Mouse (Mus musculus) hindbrain, embryonic 16.5 days (tissue): ENCODE results near the gene Golgb1. TPM values are rescaled to one million over a fixed set of nuclear protein-coding genes. Genes with fewer than 3 reads are reported as not detected.
"Not testable (repeated sequence)": the region's sequence is repeated elsewhere in the genome, so short reads cannot be mapped to it uniquely, and the experiment has no call there.

Experiments
- ATAC-seq: fragments of 200-750 bp; cut with Nextera tagmentation; 2 replicates; pipeline ENCODE4 v1.8.0; 2017; ENCODE audit warnings: moderate TSS enrichment, moderate library complexity
- H3K27ac ChIP-seq: fragments of 300-500 bp; sonication (generic); 2 replicates; pipeline ENCODE4 v1.5.1; 2014; ENCODE audit warnings: low read depth, mild to moderate bottlenecking, control low read depth, low read length, moderate library complexity
- H3K27me3 ChIP-seq: fragments of 300-500 bp; sonication (generic); replicated peaks from 2 replicates; pipeline ENCODE4 v1.6.1; 2014; ENCODE audit warnings: low read length; ENCODE audit not compliant: control insufficient read depth, insufficient read depth
- H3K36me3 ChIP-seq: fragments of 300-500 bp; sonication (generic); 2 replicates; pipeline ENCODE4 v1.6.1; 2014; ENCODE audit warnings: mild to moderate bottlenecking, low read length, moderate library complexity, mixed read lengths; ENCODE audit not compliant: control insufficient read depth, insufficient read depth
- H3K4me1 ChIP-seq: fragments of 300-500 bp; sonication (generic); 2 replicates; pipeline ENCODE4 v1.6.1; 2014; ENCODE audit warnings: low read depth, low read length; ENCODE audit not compliant: control insufficient read depth, insufficient read depth
- H3K4me2 ChIP-seq: fragments of 300-500 bp; sonication (generic); 2 replicates; pipeline ENCODE4 v1.6.1; 2014; ENCODE audit warnings: mild to moderate bottlenecking, low read length, control low read depth, moderate library complexity
- H3K4me3 ChIP-seq: fragments of 300-500 bp; sonication (generic); 2 replicates; pipeline ENCODE4 v1.5.1; 2014; ENCODE audit warnings: mild to moderate bottlenecking, low read length, control low read depth, moderate library complexity
- H3K9ac ChIP-seq: fragments of 300-500 bp; sonication (generic); 2 replicates; pipeline ENCODE4 v1.6.1; 2014; ENCODE audit warnings: low read depth, mild to moderate bottlenecking, control low read depth, low read length, moderate library complexity
- H3K9me3 ChIP-seq: fragments of 300-500 bp; sonication (generic); 2 replicates; pipeline ENCODE4 v1.6.1; 2014; ENCODE audit warnings: mild to moderate bottlenecking, low read length, moderate library complexity; ENCODE audit not compliant: control insufficient read depth
- WGBS: fragments of 180-500 bp; shearing (Covaris S2); extraction: QIAGEN DNeasy Blood & Tissue Kit; methylation state at CpG from one replicate; pipeline ENCODE4 v1.1.7; 2014; 5-methylcytosine and 5-hydroxymethylcytosine counted together
- polyA plus RNA-seq: library from polyadenylated mRNA; unstranded; fragments of >200 nt; fragmentation: Nextera tagmentation; extraction: Ambion mirVana; gene quantifications from 2 replicates; pipeline ENCODE4 v1.2.1, GENCODE M21; 2015

Gene Golgb1
- polyA plus RNA-seq: 72.5 and 74.4 TPM in 2 replicates

DNA sequence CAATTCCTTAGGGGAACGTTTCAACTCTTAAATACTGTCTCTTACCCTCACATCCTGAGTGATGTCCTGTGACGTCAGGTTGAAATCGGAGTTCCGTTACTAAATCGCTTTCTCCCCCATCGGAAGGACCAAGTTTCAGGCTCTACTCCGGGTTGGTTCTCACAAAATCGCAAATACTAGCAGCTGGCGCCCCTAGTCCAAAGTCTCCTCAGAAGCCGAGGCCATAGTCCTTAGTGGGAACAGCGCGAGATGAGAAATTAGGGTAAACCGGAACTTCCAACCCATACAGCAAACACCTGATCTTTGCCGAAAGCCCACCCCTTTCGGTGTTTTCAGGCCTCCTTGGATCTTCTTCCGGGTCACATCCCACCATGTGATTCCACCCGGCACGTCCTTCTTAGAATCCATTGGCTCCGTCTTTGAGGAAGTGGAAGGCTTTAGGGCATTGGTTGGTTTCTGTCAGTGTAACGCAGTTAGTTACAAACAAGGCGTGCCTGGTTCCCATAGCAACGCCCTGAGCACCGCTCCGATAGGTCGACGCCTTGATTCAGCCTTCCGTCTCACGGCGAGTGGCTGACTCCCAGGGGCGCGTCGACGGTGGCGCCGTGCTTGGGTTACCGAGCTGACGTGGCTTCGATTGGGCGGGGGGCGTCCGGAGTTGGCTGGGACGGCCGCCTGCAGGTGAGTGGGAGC, at the start of gene Golgb1, which contains the start of gene Eaf2:
TSS of gene Golgb1 (plus strand) at position 558 of the 693 bp plus-strand sequence.
TSS of gene Eaf2 (minus strand) at position 421 of the 693 bp plus-strand sequence.
- peak within 1 kb of the TSS; percentile 82 for H3K27ac ChIP-seq
- H3K4me3 ChIP-seq: peak within 1 kb of the TSS; percentile 93
- H3K9ac ChIP-seq: peak within 1 kb of the TSS; percentile 86
- peak; percentile 100 for ATAC-seq
- peaks cover 10% of the 10 kb centered on the region for H3K36me3 ChIP-seq
- H3K4me2 ChIP-seq: peak within 1 kb of the TSS; percentile 87
- under 1% methylated on average over 43 of the region's 43 CpGs for WGBS
- no peaks in the 10 kb centered on the region for H3K9me3 ChIP-seq
- H3K27me3 ChIP-seq: no peaks in the 10 kb centered on the region
- peaks cover 17% of the 10 kb centered on the region for H3K4me1 ChIP-seq

DNA sequence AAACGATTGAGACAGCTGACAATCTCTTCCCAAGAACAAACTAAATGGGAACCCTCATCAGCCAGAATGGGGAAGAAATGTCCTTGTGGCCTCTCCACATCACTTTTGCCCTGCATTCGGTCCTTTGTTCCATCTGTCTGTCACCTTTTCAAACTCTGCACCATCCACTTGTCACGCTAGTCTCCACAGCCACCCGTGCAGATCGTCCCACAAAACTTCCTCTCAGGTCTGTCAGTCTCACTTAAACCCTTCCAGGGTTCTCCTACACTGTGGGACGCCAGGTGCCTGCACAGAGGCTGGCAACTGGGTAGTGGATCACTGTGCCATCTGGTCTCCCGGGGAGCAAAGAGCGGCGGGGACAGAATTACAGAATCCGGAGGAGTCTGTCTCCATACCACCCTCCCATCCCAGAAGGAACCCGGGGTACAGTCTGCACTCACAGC, 47.3 kb upstream of the Golgb1 start:
- peak overlapping the region; percentile 91 for H3K4me3 ChIP-seq
- 0 out of 2 replicates have a peak overlapping the region, but pooled peaks have one; percentile 36 for H3K9ac ChIP-seq
- no peaks in the 10 kb centered on the region; the same call in 1 of the 2 replicates for H3K27me3 ChIP-seq
- no peaks in the 10 kb centered on the region for H3K9me3 ChIP-seq
- WGBS: 3% methylated on average over 11 of the region's 11 CpGs
- ATAC-seq: no peak
- H3K36me3 ChIP-seq: no peaks in the 10 kb centered on the region
- no peak overlapping the region for H3K27ac ChIP-seq
- H3K4me2 ChIP-seq: peak overlapping the region; percentile 81
- peaks cover 6% of the 10 kb centered on the region for H3K4me1 ChIP-seq

DNA sequence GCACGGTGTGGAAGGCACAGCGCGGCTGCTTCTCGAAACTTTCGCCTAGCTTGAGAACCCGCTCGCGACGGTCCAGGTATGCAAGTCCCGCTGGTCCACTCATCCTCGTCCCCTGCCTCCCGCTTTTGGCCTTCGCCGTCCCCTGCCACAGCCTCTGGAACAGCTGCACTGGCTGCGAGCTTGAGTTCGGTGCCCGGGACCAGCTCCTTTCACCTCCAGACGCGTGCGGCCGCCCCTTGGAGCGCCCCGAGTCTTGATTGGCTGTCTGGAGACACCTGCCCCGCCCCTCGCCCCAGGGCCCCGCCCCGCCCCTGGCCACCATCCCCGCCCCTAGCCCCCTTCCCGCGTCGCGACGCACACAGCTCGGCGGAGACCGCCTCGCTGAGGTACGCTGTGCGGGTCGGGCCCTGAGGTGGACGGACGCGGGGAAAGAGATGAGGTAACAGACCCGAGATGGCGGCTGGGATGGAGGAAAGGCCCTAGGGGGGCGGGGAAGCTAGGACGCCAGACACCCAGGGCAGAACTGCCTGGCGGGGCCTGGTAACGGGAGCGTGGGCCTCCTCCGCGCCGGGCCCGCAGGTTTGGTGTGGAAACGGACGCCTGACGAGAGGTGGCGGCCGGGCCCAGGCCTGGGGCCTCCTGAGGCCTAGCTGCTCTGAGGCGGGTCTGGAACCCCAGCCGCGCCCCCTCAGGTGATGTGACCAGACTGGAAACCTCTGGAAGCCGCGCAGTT, 46.7 kb upstream of the Golgb1 start, which contains the start of gene Iqcb1:
TSS of gene Iqcb1 (plus strand) at position 332 of the 733 bp plus-strand sequence.
- no peaks in the 10 kb centered on the region; the same call in 1 of the 2 replicates for H3K27me3 ChIP-seq
- H3K36me3 ChIP-seq: no peaks in the 10 kb centered on the region
- peak within 1 kb of the TSS; percentile 91 for H3K4me3 ChIP-seq
- peak within 1 kb of the TSS; percentile 97 for H3K9ac ChIP-seq
- 1% methylated on average over 58 of the region's 64 CpGs for WGBS
- H3K9me3 ChIP-seq: no peaks in the 10 kb centered on the region
- peak within 1 kb of the TSS; percentile 81 for H3K4me2 ChIP-seq
- H3K4me1 ChIP-seq: peaks cover 6% of the 10 kb centered on the region
- ATAC-seq: peak; percentile 99
- peak within 1 kb of the TSS; percentile 77 for H3K27ac ChIP-seq

DNA sequence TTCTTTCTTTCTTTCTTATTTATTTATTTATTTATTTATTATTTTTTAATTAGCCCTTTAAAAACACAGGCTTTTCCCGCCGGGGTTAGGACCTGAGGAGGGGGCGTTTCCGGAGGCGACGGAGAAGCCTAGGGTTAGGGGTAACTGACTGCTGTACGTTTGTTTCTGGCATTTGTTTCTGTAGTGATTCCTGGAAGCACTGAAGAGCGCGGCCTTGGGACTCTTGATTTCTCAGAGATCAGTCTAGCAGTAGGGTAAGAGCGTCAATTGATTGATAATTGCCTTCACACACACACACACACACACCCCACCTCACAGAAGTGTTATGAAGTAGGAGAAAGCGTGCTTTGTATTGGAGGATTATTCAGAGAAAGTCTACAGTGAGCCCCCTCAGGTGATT, 46.1 kb upstream of the Golgb1 start:
- H3K4me2 ChIP-seq: peak overlapping the region; percentile 81

DNA sequence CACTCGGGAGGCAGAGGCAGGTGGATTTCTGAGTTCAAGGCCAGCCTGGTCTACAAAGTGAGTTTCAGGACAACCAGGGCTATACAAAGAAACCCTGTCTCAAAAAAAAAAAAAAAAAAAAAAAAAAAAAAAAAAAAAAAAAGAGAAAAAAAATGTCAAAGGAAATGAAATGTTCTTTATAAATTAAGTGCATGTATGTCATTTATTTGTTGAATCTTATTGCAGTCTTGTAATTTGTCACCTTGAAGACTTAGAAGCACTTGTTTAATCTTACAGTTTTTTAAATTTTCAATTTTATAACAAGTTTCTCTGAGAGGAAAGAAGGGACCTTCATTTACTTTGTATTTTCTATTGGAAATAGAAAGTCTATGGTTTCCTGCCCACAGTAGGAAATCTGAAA, 28.0 kb upstream of the Golgb1 start:
- H3K4me1 ChIP-seq, H3K4me3 ChIP-seq, H3K36me3 ChIP-seq, ATAC-seq, H3K27ac ChIP-seq, H3K9me3 ChIP-seq, H3K27me3 ChIP-seq, H3K4me2 ChIP-seq, H3K9ac ChIP-seq: not testable (repeated sequence)
- 95% methylated on average over 1 of the region's 1 CpGs for WGBS

More for the DNA sequence above, 46.1 kb upstream of the Golgb1 start:
- ATAC-seq: peak; percentile 23; the same call in 1 of the 2 replicates
- Histone ChIP-seq H3K9ac (peak overlapping the region; percentile 97), H3K27me3 (no peaks in the 10 kb centered on the region; the same call in 1 of the 2 replicates), H3K36me3 (no peaks in the 10 kb centered on the region), H3K4me1 (peaks cover 6% of the 10 kb centered on the region), H3K27ac (no peak overlapping the region), H3K4me3 (peak overlapping the region; percentile 91), H3K9me3 (no peaks in the 10 kb centered on the region)
- 3% methylated on average over 11 of the region's 11 CpGs for WGBS

DNA sequence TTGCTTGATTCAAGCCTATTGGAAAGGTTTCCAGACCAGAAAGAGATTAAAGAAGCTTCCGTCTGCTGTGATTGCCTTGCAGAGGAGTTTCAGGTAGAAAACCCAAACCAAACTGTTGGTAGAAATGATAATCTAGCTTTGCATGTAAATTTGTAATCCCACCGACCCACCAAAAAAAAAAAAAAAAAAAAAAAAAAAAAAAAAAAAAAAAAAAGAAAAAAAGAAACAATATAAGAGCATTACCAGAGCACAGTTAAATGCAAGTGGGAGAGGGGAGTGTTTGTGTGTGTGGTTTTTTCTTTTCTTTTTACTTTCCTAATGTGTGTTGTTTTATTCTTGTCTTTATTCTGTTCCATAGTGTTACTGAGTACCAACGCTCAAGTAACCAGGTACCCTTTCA, 23.7 kb upstream of the Golgb1 start:
- Histone ChIP-seq H3K36me3 (peaks cover 8% of the 10 kb centered on the region), H3K4me2 (no peak overlapping the region), H3K9ac (no peak overlapping the region), H3K4me3 (no peak overlapping the region), H3K27me3 (no peaks in the 10 kb centered on the region), H3K4me1 (no peaks in the 10 kb centered on the region), H3K9me3 (no peaks in the 10 kb centered on the region), H3K27ac (no peak overlapping the region)
- 95% methylated on average over 3 of the region's 3 CpGs for WGBS
- no peak for ATAC-seq

DNA sequence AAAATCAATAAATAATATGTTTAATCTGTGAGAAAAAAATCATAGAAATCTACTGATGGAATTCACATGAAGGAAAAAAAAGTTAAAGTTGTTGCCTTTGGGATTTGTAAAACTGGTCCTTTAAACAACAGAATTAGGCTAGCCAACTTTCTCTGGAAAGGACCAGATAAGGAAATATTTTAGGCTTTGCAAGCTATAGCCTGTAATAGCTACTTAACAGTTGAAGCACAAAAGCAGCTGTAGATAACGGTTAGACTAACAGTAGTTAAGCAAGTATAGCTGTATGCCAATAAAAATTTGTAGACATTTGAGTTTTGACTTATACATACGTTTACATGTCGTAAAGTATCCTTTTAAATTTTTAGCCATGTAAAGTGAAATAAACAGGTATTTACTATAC, 11.4 kb upstream of the Golgb1 start:
- ATAC-seq: no peak
- Histone ChIP-seq H3K4me1 (no peaks in the 10 kb centered on the region), H3K4me2 (no peak overlapping the region), H3K4me3 (no peak overlapping the region), H3K9me3 (no peaks in the 10 kb centered on the region), H3K36me3 (peaks cover 4% of the 10 kb centered on the region), H3K27me3 (no peaks in the 10 kb centered on the region), H3K9ac (no peak overlapping the region), H3K27ac (no peak overlapping the region)
- WGBS: 98% methylated on average over 3 of the region's 3 CpGs

DNA sequence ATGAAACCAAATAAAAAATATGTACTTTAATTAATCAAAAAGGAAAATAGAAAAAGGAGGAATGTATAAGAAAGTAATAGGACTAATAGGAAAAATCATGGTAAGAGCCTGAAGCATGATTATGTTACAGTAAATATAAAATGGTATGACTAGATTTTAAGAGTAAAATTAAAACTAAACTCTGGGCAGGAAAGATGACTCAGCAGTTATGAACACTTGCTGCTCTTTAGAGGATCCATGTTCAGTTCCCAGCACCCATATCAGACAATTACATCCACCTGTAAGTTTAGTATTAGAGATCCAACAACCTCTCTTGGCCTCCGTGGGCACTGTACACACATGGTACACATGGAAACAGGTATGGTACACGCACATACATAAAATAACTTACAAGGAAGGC, 5.5 kb upstream of the Golgb1 start:
- Histone ChIP-seq H3K27me3 (no peaks in the 10 kb centered on the region), H3K4me1 (peaks cover 7% of the 10 kb centered on the region), H3K36me3 (peaks cover 17% of the 10 kb centered on the region), H3K9me3 (no peaks in the 10 kb centered on the region), H3K9ac (no peak overlapping the region), H3K27ac (no peak overlapping the region), H3K4me2 (no peak overlapping the region), H3K4me3 (no peak overlapping the region)
- no peak for ATAC-seq
- WGBS: 97% methylated on average over 2 of the region's 2 CpGs

DNA sequence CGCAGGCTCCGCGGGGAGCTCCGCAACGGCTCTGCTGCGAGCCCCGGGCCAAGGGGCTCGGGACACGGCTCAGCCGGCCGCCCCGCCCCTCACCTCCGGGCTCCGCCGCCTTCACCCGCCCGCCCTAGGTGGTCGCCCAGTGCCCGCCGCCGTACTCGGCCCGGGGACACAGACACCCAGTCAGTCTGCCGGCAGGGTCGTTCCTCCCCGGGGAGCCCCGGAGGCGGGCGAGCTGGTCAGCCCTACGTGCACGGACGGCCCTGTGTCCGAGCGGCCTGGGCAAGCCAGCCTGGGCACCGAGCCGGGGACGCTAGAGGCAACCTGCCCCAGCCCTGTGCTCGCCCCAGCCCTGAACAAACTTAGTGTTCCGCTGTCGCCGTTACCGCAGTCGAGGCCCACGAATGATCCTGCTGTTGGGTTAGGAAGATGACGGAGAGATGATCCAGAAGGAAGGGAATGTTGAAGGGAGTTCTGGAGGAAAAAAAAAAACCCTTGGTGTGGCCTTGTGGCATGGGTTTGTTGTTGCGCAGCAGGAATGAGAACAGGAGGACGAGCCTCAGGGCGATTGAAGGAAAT, 424 bp downstream of the Golgb1 start:
- ATAC-seq: no peak

More for the DNA sequence above, 424 bp downstream of the Golgb1 start:
- Histone ChIP-seq H3K9me3 (no peaks in the 10 kb centered on the region), H3K4me2 (peak overlapping the region; percentile 87), H3K4me1 (peaks cover 19% of the 10 kb centered on the region), H3K27me3 (no peaks in the 10 kb centered on the region), H3K27ac (peak overlapping the region; percentile 82), H3K36me3 (peaks cover 10% of the 10 kb centered on the region), H3K4me3 (peak overlapping the region; percentile 93), H3K9ac (peak overlapping the region; percentile 86)
- under 1% methylated on average over 30 of the region's 48 CpGs for WGBS
